Comparison of ENCODE assay signal across 12 mouse cellular contexts in genomic region chr6:136417864-136418263, GRCm38 (mm10). TPM values are rescaled to one million over a fixed set of nuclear protein-coding genes. Genes with fewer than 3 reads are reported as not detected.
DNase-seq lines count a peak whose midpoint lies in the region; ATAC-seq lines count a peak whose summit lies in the region.
"Had no signal": no experiment of that assay in that cellular context is flagged by ENCODE, and none has a peak within 500 bp of the region (broad histone marks: within the 10 kb centered on the region; RNA-seq: fewer than 3 reads in every experiment).

No protein-coding gene starts in this region.

- H3K27me3 ChIP-seq in heart, embryonic 12.5 days (replicated peaks): no peaks in the 10 kb centered on the region
- H3K27me3 ChIP-seq in lung, embryonic 15.5 days: no peaks in the 10 kb centered on the region

- DNase-seq in heart, postnatal 36 days: no peak
- no peak for DNase-seq in lung, postnatal 14 days
- DNase-seq in c-Kit-positive CD71-positive TER-119-negative erythroid progenitor cells, embryonic 14.5 days (ENCODE audit: low read depth): peak; percentile 21
- DNase-seq in lung, postnatal 36 days: peak; percentile 54
- DNase-seq in cerebellum, adult 9-11 months: no peak
- DNase-seq in right cerebral cortex, postnatal 14 days: no peak
- DNase-seq: cerebellum, adult 8-10 months had no signal

- H3K9ac ChIP-seq in heart, embryonic 12.5 days: no peak overlapping the region
- no peak overlapping the region for H3K9ac ChIP-seq in lung, embryonic 15.5 days

- intact Hi-C loops in heart, postnatal 36 days (cut with DNase I): no loop called here

- H3K4me1 ChIP-seq in heart, embryonic 12.5 days (replicated peaks): peaks cover 20% of the 10 kb centered on the region
- H3K4me1 ChIP-seq in lung, embryonic 15.5 days: peaks cover 9% of the 10 kb centered on the region; the same call in 1 of the 2 replicates
- H3K4me1 ChIP-seq: hindbrain, embryonic 10.5 days had no signal

- H3K27ac ChIP-seq in heart, embryonic 12.5 days (ENCODE audit: poor library complexity, severe bottlenecking): 0 out of 2 replicates have a peak overlapping the region, but pooled peaks have one; percentile 3
- H3K27ac ChIP-seq in lung, embryonic 15.5 days: no peak overlapping the region
- H3K27ac ChIP-seq: hindbrain, embryonic 10.5 days; macrophage had no signal

- H3K4me3 ChIP-seq in heart, embryonic 12.5 days: no peak overlapping the region
- no peak overlapping the region for H3K4me3 ChIP-seq in lung, embryonic 15.5 days
- H3K4me3 ChIP-seq: hindbrain, embryonic 10.5 days had no signal

- H3K36me3 ChIP-seq in heart, embryonic 12.5 days: no peaks in the 10 kb centered on the region
- no peaks in the 10 kb centered on the region for H3K36me3 ChIP-seq in lung, embryonic 15.5 days
- H3K36me3 ChIP-seq: hindbrain, embryonic 10.5 days had no signal

- 65% methylated on average over 5 of the region's 5 CpGs for WGBS in heart, embryonic 12.5 days
- WGBS in lung, embryonic 15.5 days: 66% methylated on average over 5 of the region's 5 CpGs

- H3K4me2 ChIP-seq in heart, embryonic 12.5 days: no peak overlapping the region
- no peak overlapping the region for H3K4me2 ChIP-seq in lung, embryonic 15.5 days

- peaks cover 6% of the 10 kb centered on the region; the same call in 1 of the 2 replicates for H3K9me3 ChIP-seq in heart, embryonic 12.5 days (replicated peaks)
- H3K9me3 ChIP-seq in lung, embryonic 15.5 days: no peaks in the 10 kb centered on the region

- peak; percentile 57 for ATAC-seq in heart, embryonic 12.5 days (ENCODE audit: insufficient number of reproducible peaks, low FRiP score)
- peak; percentile 69; the same call in 1 of the 2 replicates for ATAC-seq in lung, embryonic 15.5 days (ENCODE audit: borderline replicate concordance, extremely low read depth, low FRiP score, low TSS enrichment)

RNA-seq across cellular contexts. Expression of gene E330021D16Rik, which starts 2.5 kb away (rescaled TPM):
- not detected in 2 replicates for polyA plus RNA-seq in heart, embryonic 12.5 days (2016; fragmentation: Nextera tagmentation; extraction: Ambion mirVana)
- not detected for total RNA-seq in heart, postnatal 36 days (2021)
- polyA plus RNA-seq in lung, embryonic 15.5 days (2015; fragmentation: Nextera tagmentation; extraction: Ambion mirVana): 0.42 TPM in 1 of 2 replicates, not detected in the other
- total RNA-seq: left cerebral cortex, postnatal 14 days had no signal
- polyA plus RNA-seq: hindbrain, embryonic 10.5 days; macrophage had no signal

Comparison
In these comparisons a context has a peak if more than half of its experiments do, and no peak if none do; other contexts are left out.
1. DNase-seq: peak in c-Kit-positive CD71-positive TER-119-negative erythroid progenitor cells, embryonic 14.5 days (single experiment) and lung, postnatal 36 days (single experiment); none in heart, postnatal 36 days (0 of 2), lung, postnatal 14 days (single experiment), cerebellum, adult 9-11 months (single experiment) and right cerebral cortex, postnatal 14 days (single experiment).